Mouse (Mus musculus): ENCODE measurements around the gene Hsd11b1. TPM values are rescaled to one million over a fixed set of nuclear protein-coding genes. Genes with fewer than 3 reads are reported as not detected.
A peak's percentile ranks its signal among the peaks of the same experiment; 100 is the strongest.

Hsd11b1 gene
- polyA plus RNA-seq, 1 experiment, result not detected

GRCm38 (mm10) chr1:193214053-193214452, 49.8 kb downstream of the Hsd11b1 start:
- TF ChIP-seq POLR2A (IDR thresholded peaks at IDR 0.05; ENCODE audit: borderline replicate concordance, low read depth, low read length) (no peak), CTCF (IDR thresholded peaks at IDR 0.05; ENCODE audit: low read depth, low read length) (no peak)
- H3K4me1 ChIP-seq (ENCODE audit: control insufficient read depth, insufficient read depth, low read length), result no peaks in the 10 kb centered on the region

GRCm38 (mm10) chr1:193211371-193211770, 52.5 kb downstream of the Hsd11b1 start:
- TF ChIP-seq POLR2A (IDR thresholded peaks at IDR 0.05; ENCODE audit: borderline replicate concordance, low read depth, low read length) (no peak), CTCF (IDR thresholded peaks at IDR 0.05; ENCODE audit: low read depth, low read length) (no peak)

More at GRCm38 (mm10) chr1:193214053-193214452, 49.8 kb downstream of the Hsd11b1 start:
- H3K4me3 ChIP-seq (ENCODE audit: insufficient read depth, low read length), result no peak overlapping the region
- H3K27ac ChIP-seq (ENCODE audit: insufficient read depth, low read depth, low read length), result no peak overlapping the region

GRCm38 (mm10) chr1:193208178-193208577, 55.7 kb downstream of the Hsd11b1 start:
- no peak overlapping the region for H3K27ac ChIP-seq (ENCODE audit: insufficient read depth, low read depth, low read length)
- H3K4me3 ChIP-seq (ENCODE audit: insufficient read depth, low read length), result no peak overlapping the region
- H3K4me1 ChIP-seq (ENCODE audit: control insufficient read depth, insufficient read depth, low read length), result peaks cover 2% of the 10 kb centered on the region; the same call in 1 of the 2 replicates
- TF ChIP-seq CTCF (IDR thresholded peaks at IDR 0.05; ENCODE audit: low read depth, low read length), result peak; percentile 79
- no peak for TF ChIP-seq POLR2A (IDR thresholded peaks at IDR 0.05; ENCODE audit: borderline replicate concordance, low read depth, low read length)

More at GRCm38 (mm10) chr1:193211371-193211770, 52.5 kb downstream of the Hsd11b1 start:
- H3K27ac ChIP-seq (ENCODE audit: insufficient read depth, low read depth, low read length), result no peak overlapping the region
- H3K4me3 ChIP-seq (ENCODE audit: insufficient read depth, low read length), result no peak overlapping the region
- H3K4me1 ChIP-seq (ENCODE audit: control insufficient read depth, insufficient read depth, low read length), result peaks cover 2% of the 10 kb centered on the region; the same call in 1 of the 2 replicates

- peaks cover 2% of the 10 kb centered on the region; the same call in 1 of the 2 replicates for H3K4me1 ChIP-seq (ENCODE audit: control insufficient read depth, insufficient read depth, low read length)
- H3K27ac ChIP-seq (ENCODE audit: insufficient read depth, low read depth, low read length), result no peak within 1 kb of the TSS
- H3K4me3 ChIP-seq (ENCODE audit: insufficient read depth, low read length), result no peak within 1 kb of the TSS
- TF ChIP-seq POLR2A (IDR thresholded peaks at IDR 0.05; ENCODE audit: borderline replicate concordance, low read depth, low read length) (no peak), CTCF (IDR thresholded peaks at IDR 0.05; ENCODE audit: low read depth, low read length) (no peak)
Observed at GRCm38 (mm10) chr1:193207503-193207902, 56.4 kb downstream of the Hsd11b1 start, which contains the start of gene Lamb3. Gene Lamb3 (plus strand): TSS chr1:193207699.

GRCm38 (mm10) chr1:193205431-193205830, 58.4 kb downstream of the Hsd11b1 start:
- TF ChIP-seq POLR2A (IDR thresholded peaks at IDR 0.05; ENCODE audit: borderline replicate concordance, low read depth, low read length) (no peak), CTCF (IDR thresholded peaks at IDR 0.05; ENCODE audit: low read depth, low read length) (no peak)
- no peak overlapping the region for H3K4me3 ChIP-seq (ENCODE audit: insufficient read depth, low read length)
- H3K4me1 ChIP-seq (ENCODE audit: control insufficient read depth, insufficient read depth, low read length), result peaks cover 10% of the 10 kb centered on the region
- H3K27ac ChIP-seq (ENCODE audit: insufficient read depth, low read depth, low read length), result no peak overlapping the region

DNA sequence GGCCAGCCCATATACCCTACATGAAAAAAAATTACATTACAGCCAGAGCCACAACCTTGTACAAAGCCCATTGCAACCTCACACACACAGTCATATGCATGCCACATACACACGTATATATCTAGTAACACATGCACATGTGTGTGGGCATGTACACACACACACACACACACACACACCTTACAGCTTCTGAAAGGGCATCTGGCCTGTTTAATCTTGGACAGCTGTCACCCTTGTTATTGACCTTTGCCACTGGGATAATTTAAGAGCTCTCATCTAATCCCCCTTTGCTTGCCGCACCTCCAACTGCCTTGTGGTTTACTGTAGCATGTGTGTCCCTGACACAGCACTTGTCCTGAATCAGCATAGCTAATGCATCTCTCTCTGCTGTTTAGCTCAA, 60.1 kb downstream of the Hsd11b1 start:
- H3K4me3 ChIP-seq (ENCODE audit: insufficient read depth, low read length), result no peak overlapping the region
- TF ChIP-seq POLR2A (IDR thresholded peaks at IDR 0.05; ENCODE audit: borderline replicate concordance, low read depth, low read length), result no peak
- TF ChIP-seq CTCF (IDR thresholded peaks at IDR 0.05; ENCODE audit: low read depth, low read length), result no peak
- H3K4me1 ChIP-seq (ENCODE audit: control insufficient read depth, insufficient read depth, low read length), result peaks cover 22% of the 10 kb centered on the region
- H3K27ac ChIP-seq (ENCODE audit: insufficient read depth, low read depth, low read length), result no peak overlapping the region

DNA sequence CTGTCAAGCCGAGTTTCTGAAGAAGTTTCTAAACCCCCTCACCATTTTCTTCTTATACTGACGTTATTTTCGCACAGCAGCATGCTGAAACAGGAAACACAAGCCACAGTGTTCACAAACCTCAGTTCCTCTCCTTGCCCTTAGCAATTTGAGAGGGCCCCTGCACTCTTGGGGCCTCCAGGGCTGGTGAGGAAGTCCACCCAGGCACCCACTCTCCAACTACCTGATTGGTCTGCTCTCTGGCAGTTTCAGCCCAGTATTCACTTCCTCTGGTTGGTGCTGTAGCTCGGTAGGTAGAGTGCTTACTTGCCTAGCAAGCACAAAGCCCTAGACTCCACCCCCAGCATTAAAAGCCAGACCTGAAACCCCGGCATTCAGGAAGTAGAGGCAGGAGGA, 62.5 kb downstream of the Hsd11b1 start, which contains the start of gene Traf3ip3:
Gene Traf3ip3, minus strand, starts transcription at position 321 of the 396 bp plus-strand sequence.
- Histone ChIP-seq H3K4me1 (ENCODE audit: control insufficient read depth, insufficient read depth, low read length) (peaks cover 31% of the 10 kb centered on the region), H3K4me3 (ENCODE audit: insufficient read depth, low read length) (peak within 1 kb of the TSS; percentile 71), H3K27ac (ENCODE audit: insufficient read depth, low read depth, low read length) (peak within 1 kb of the TSS; percentile 94)
- TF ChIP-seq CTCF (IDR thresholded peaks at IDR 0.05; ENCODE audit: low read depth, low read length), result no peak
- TF ChIP-seq POLR2A (IDR thresholded peaks at IDR 0.05; ENCODE audit: borderline replicate concordance, low read depth, low read length), result no peak

- TF ChIP-seq CTCF (IDR thresholded peaks at IDR 0.05; ENCODE audit: low read depth, low read length) (no peak), POLR2A (IDR thresholded peaks at IDR 0.05; ENCODE audit: borderline replicate concordance, low read depth, low read length) (no peak)
- Histone ChIP-seq H3K27ac (ENCODE audit: insufficient read depth, low read depth, low read length) (peak overlapping the region; percentile 94), H3K4me1 (ENCODE audit: control insufficient read depth, insufficient read depth, low read length) (peaks cover 33% of the 10 kb centered on the region), H3K4me3 (ENCODE audit: insufficient read depth, low read length) (peak overlapping the region; percentile 71)
Observed at GRCm38 (mm10) chr1:193200640-193201382, 63.1 kb downstream of the Hsd11b1 start.

GRCm38 (mm10) chr1:193198312-193198711, 65.6 kb downstream of the Hsd11b1 start:
- H3K27ac ChIP-seq (ENCODE audit: insufficient read depth, low read depth, low read length), result no peak overlapping the region
- TF ChIP-seq POLR2A (IDR thresholded peaks at IDR 0.05; ENCODE audit: borderline replicate concordance, low read depth, low read length), result no peak
- TF ChIP-seq CTCF (IDR thresholded peaks at IDR 0.05; ENCODE audit: low read depth, low read length), result no peak
- no peak overlapping the region for H3K4me3 ChIP-seq (ENCODE audit: insufficient read depth, low read length)
- peaks cover 36% of the 10 kb centered on the region for H3K4me1 ChIP-seq (ENCODE audit: control insufficient read depth, insufficient read depth, low read length)

Measured in bone marrow macrophage, adult 2 months (primary cell).